Mouse (Mus musculus) forebrain, postnatal 0 days (tissue): ENCODE results near the gene Map3k1. TPM values are rescaled to one million over a fixed set of nuclear protein-coding genes. Genes with fewer than 3 reads are reported as not detected.

Experiments used
- ATAC-seq: fragments of 200-750 bp; cut with Nextera tagmentation; 2 replicates; pipeline ENCODE4 v1.8.0; 2017; ENCODE audit warnings: mild to moderate bottlenecking, moderate library complexity
- DNase-seq: peaks from one replicate; pipeline ENCODE4 v3.0.0-alpha.2; 2015
- H3K27ac ChIP-seq: fragments of 300-500 bp; sonication (generic); 2 replicates; pipeline ENCODE4 v1.5.1; 2014; ENCODE audit warnings: low read depth, mild to moderate bottlenecking, antibody characterized with exemption, low read length, moderate library complexity, mixed read lengths
- H3K27me3 ChIP-seq: fragments of 300-500 bp; sonication (generic); 2 replicates; pipeline ENCODE4 v1.6.1; 2014; ENCODE audit warnings: mild to moderate bottlenecking, low read length, mixed read lengths; ENCODE audit not compliant: insufficient read depth
- H3K36me3 ChIP-seq: fragments of 300-500 bp; sonication (generic); 2 replicates; pipeline ENCODE4 v1.6.1; 2014; ENCODE audit warnings: mild to moderate bottlenecking, moderate library complexity; ENCODE audit not compliant: insufficient read depth
- H3K4me1 ChIP-seq: fragments of 300-500 bp; sonication (generic); 2 replicates; pipeline ENCODE4 v1.6.1; 2014; ENCODE audit warnings: antibody characterized with exemption; ENCODE audit not compliant: insufficient read depth
- H3K4me2 ChIP-seq: fragments of 300-500 bp; sonication (generic); 2 replicates; pipeline ENCODE4 v1.6.1; 2014; ENCODE audit warnings: low read depth, mild to moderate bottlenecking, moderate library complexity
- H3K4me3 ChIP-seq: fragments of 300-500 bp; sonication (generic); 2 replicates; pipeline ENCODE4 v1.5.1; 2014; ENCODE audit warnings: low read depth, low read length, mixed read lengths
- H3K9ac ChIP-seq: fragments of 300-500 bp; sonication (generic); 2 replicates; pipeline ENCODE4 v1.6.1; 2014; ENCODE audit warnings: mild to moderate bottlenecking
- H3K9me3 ChIP-seq: fragments of 300-500 bp; sonication (generic); 2 replicates; pipeline ENCODE4 v1.6.1; 2016; ENCODE audit warnings: low read length
- CTCF ChIP-seq: sonication (generic); IDR thresholded peaks from 2 replicates; pipeline ENCODE4 v1.5.1; 2016; ENCODE audit warnings: antibody characterized with exemption, control low read depth, low read depth
- WGBS: fragments of 180-500 bp; shearing (Covaris S2); extraction: QIAGEN DNeasy Blood & Tissue Kit; methylation state at CpG from one replicate; pipeline ENCODE4 v1.1.7; 2014; 5-methylcytosine and 5-hydroxymethylcytosine counted together
- polyA plus RNA-seq: library from polyadenylated mRNA; unstranded; fragments of >200 nt; fragmentation: Nextera tagmentation; extraction: Ambion mirVana; gene quantifications from 2 replicates; pipeline ENCODE4 v1.2.1, GENCODE M21; 2015
- total RNA-seq: library from RNA; depleted of rRNA; stranded (reverse); fragments of >200 nt; gene quantifications from 2 replicates; pipeline ENCODE4 v1.2.3, GENCODE M21; 2014

Gene Map3k1
- total and polyA plus RNA-seq, 2 experiments from 2014 or later = 7.0 to 18.9 TPM

DNA sequence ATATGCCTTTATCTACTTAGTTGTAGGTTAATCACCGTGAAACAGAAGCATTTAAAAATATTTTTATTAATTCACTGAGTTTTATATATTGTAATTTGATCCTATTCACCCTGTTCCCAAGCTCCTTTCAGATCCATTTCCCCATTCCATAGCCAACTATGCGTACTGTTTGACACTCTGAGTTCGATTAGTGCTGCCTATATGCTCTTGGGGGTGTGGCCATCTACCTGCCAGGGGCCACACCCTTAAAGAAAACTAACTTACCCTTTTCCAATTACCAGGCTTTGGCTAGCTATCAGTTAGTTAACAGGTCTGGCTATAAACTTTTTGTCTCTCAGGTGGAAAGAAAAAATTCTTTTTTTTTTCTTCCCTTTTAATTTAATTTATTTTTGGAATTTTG is 35.5 kb upstream of the Map3k1 start:
- no peak for ATAC-seq
- Histone ChIP-seq H3K4me2 (no peak overlapping the region), H3K27me3 (no peaks in the 10 kb centered on the region), H3K36me3 (no peaks in the 10 kb centered on the region), H3K27ac (no peak overlapping the region), H3K4me3 (no peak overlapping the region), H3K9ac (no peak overlapping the region), H3K4me1 (no peaks in the 10 kb centered on the region), H3K9me3 (no peaks in the 10 kb centered on the region)
- no peak for TF ChIP-seq CTCF
- WGBS = 93% methylated on average over 3 of the region's 3 CpGs
- no peak for DNase-seq

DNA sequence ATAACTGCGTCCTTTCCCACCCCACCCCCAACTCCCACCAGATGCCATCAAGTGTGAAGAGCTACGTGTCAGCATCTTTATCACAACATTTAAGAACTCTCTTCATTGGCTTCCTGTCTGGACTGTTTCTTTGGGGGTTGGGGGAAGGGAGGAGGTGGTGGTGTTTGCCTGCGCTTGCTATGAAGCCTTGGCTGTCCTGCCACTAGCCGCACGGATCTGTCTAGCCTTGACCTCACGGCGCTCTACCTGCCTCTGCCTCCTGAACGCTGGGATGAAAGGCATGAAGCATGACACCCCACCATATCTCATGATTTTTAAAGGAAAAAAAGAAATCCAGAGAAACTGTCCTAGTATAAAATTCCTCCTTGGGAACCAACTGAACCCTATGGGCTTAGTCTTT is 27.0 kb upstream of the Map3k1 start:
- peaks cover 16% of the 10 kb centered on the region; the same call in 1 of the 2 replicates for H3K27me3 ChIP-seq
- H3K27ac ChIP-seq = no peak overlapping the region
- DNase-seq (no peak), ATAC-seq (no peak)
- TF ChIP-seq CTCF = no peak
- 94% methylated on average over 8 of the region's 8 CpGs for WGBS
- no peak overlapping the region for H3K4me2 ChIP-seq
- no peak overlapping the region for H3K4me3 ChIP-seq
- no peaks in the 10 kb centered on the region for H3K9me3 ChIP-seq
- no peak overlapping the region for H3K9ac ChIP-seq
- no peaks in the 10 kb centered on the region for H3K36me3 ChIP-seq
- 0 out of 2 replicates have a peak, but pooled peaks cover 5% of the 10 kb centered on the region for H3K4me1 ChIP-seq

DNA sequence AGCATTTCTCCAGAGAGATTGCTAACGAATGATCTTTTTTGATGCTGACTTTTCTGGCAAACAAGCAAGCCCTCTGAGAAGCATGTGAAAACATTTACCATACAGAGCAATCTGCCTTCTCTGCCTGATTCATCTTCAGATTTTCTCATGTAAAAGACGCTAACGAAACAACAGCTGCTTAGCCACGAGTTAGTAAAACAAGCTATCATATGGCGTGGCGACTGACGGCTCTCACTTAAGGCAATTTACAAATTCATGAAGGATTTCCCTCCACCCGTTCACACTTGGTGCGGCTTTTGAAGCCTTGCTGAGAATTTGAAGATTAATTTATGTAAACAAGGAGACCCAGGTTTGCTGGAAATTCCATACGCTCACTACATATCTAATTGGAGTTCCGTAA is 25.8 kb upstream of the Map3k1 start:
- Histone ChIP-seq H3K4me1 (0 out of 2 replicates have a peak, but pooled peaks cover 5% of the 10 kb centered on the region), H3K27ac (no peak overlapping the region), H3K9me3 (no peaks in the 10 kb centered on the region), H3K27me3 (peaks cover 20% of the 10 kb centered on the region; the same call in 1 of the 2 replicates), H3K4me2 (no peak overlapping the region), H3K9ac (no peak overlapping the region), H3K4me3 (no peak overlapping the region), H3K36me3 (no peaks in the 10 kb centered on the region)
- peak; percentile 89 for DNase-seq
- 23% methylated on average over 11 of the region's 11 CpGs for whole genome bisulfite sequencing
- no peak for TF ChIP-seq CTCF
- ATAC-seq = peak; percentile 93

GRCm38 (mm10) chr13:111829473-111829872 is 20.7 kb upstream of the Map3k1 start:
- H3K9ac ChIP-seq = no peak overlapping the region
- no peak for ATAC-seq
- WGBS = 24% methylated on average over 2 of the region's 2 CpGs
- no peaks in the 10 kb centered on the region for H3K9me3 ChIP-seq
- H3K27ac ChIP-seq = no peak overlapping the region
- no peak overlapping the region for H3K4me2 ChIP-seq
- no peak overlapping the region for H3K4me3 ChIP-seq
- H3K4me1 ChIP-seq = 0 out of 2 replicates have a peak, but pooled peaks cover 4% of the 10 kb centered on the region
- no peak for DNase-seq
- H3K27me3 ChIP-seq = peaks cover 20% of the 10 kb centered on the region; the same call in 1 of the 2 replicates
- no peaks in the 10 kb centered on the region for H3K36me3 ChIP-seq
- TF ChIP-seq CTCF = no peak

GRCm38 (mm10) chr13:111827481-111827880 is 18.7 kb upstream of the Map3k1 start:
- no peak overlapping the region for H3K4me2 ChIP-seq
- no peak for TF ChIP-seq CTCF
- DNase-seq = no peak
- H3K9me3 ChIP-seq = no peaks in the 10 kb centered on the region
- H3K27ac ChIP-seq = no peak overlapping the region
- H3K36me3 ChIP-seq = no peaks in the 10 kb centered on the region
- 79% methylated on average over 4 of the region's 4 CpGs for WGBS
- H3K4me1 ChIP-seq = no peaks in the 10 kb centered on the region
- H3K4me3 ChIP-seq = no peak overlapping the region
- H3K9ac ChIP-seq = no peak overlapping the region
- ATAC-seq = no peak
- H3K27me3 ChIP-seq = peaks cover 12% of the 10 kb centered on the region; the same call in 1 of the 2 replicates

GRCm38 (mm10) chr13:111824178-111824577 is 15.4 kb upstream of the Map3k1 start:
- no peak for DNase-seq
- H3K27ac ChIP-seq = no peak overlapping the region
- no peak overlapping the region for H3K4me2 ChIP-seq
- H3K4me3 ChIP-seq = no peak overlapping the region
- H3K36me3 ChIP-seq = no peaks in the 10 kb centered on the region
- no peaks in the 10 kb centered on the region for H3K27me3 ChIP-seq
- ATAC-seq = no peak
- no peaks in the 10 kb centered on the region for H3K4me1 ChIP-seq
- H3K9me3 ChIP-seq = no peaks in the 10 kb centered on the region
- TF ChIP-seq CTCF = no peak
- H3K9ac ChIP-seq = no peak overlapping the region
- 62% methylated on average over 4 of the region's 4 CpGs for WGBS

GRCm38 (mm10) chr13:111821727-111822375 is 13.1 kb upstream of the Map3k1 start:
- Histone ChIP-seq H3K4me2 (no peak overlapping the region), H3K36me3 (no peaks in the 10 kb centered on the region), H3K27ac (no peak overlapping the region), H3K4me1 (no peaks in the 10 kb centered on the region), H3K9ac (no peak overlapping the region), H3K4me3 (no peak overlapping the region), H3K27me3 (no peaks in the 10 kb centered on the region), H3K9me3 (no peaks in the 10 kb centered on the region)
- no peak for TF ChIP-seq CTCF
- DNase-seq = no peak
- 89% methylated on average over 7 of the region's 7 CpGs for WGBS
- ATAC-seq = no peak
